Mouse (Mus musculus) cerebellum, postnatal 4 days (tissue): ENCODE data around the gene Stx6.
A peak's percentile ranks its signal among the peaks of the same experiment; 100 is the strongest.

Experiments
- DNase-seq, 2 experiments: peaks; one replicate each; pipeline ENCODE4 v3.0.0; 2022; ENCODE audit warnings: low spot score in 2 of 2, mixed read lengths in 1 of 2

Gene Stx6

GRCm38 (mm10) chr1:155207859-155208258 lies 49.3 kb downstream of the Stx6 start:
- no peak for DNase-seq

GRCm38 (mm10) chr1:155210011-155210763 lies 51.7 kb downstream of the Stx6 start:
- DNase-seq = peak in 1 of 2 experiments; percentile 79

- DNase-seq = no peak
Measured at GRCm38 (mm10) chr1:155211017-155211416, 52.5 kb downstream of the Stx6 start.

- DNase-seq = no peak
Measured at GRCm38 (mm10) chr1:155212081-155212480, 53.6 kb downstream of the Stx6 start.

- peak in 1 of 2 experiments; percentile 72 for DNase-seq
Measured at GRCm38 (mm10) chr1:155212493-155212892, 54.0 kb downstream of the Stx6 start.

- peak in 1 of 2 experiments; percentile 72 for DNase-seq
Measured at GRCm38 (mm10) chr1:155212936-155213774, 54.6 kb downstream of the Stx6 start.

- no peak for DNase-seq
Measured at GRCm38 (mm10) chr1:155213912-155214311, 55.4 kb downstream of the Stx6 start.

- DNase-seq = no peak
Measured at GRCm38 (mm10) chr1:155215066-155215764, 56.7 kb downstream of the Stx6 start.

- no peak for DNase-seq
Measured at GRCm38 (mm10) chr1:155216313-155216712, 57.8 kb downstream of the Stx6 start.

GRCm38 (mm10) chr1:155216844-155217243 lies 58.3 kb downstream of the Stx6 start:
- DNase-seq = no peak

GRCm38 (mm10) chr1:155217865-155218541 lies 59.5 kb downstream of the Stx6 start:
- peak in 1 of 2 experiments; percentile 73 for DNase-seq

- no peak for DNase-seq
Measured at GRCm38 (mm10) chr1:155218924-155219323, 60.4 kb downstream of the Stx6 start.

- DNase-seq = no peak
Measured at GRCm38 (mm10) chr1:155222101-155222669, 63.7 kb downstream of the Stx6 start.

GRCm38 (mm10) chr1:155223036-155223435 lies 64.5 kb downstream of the Stx6 start:
- no peak for DNase-seq

GRCm38 (mm10) chr1:155223849-155224554 lies 65.5 kb downstream of the Stx6 start:
- DNase-seq = peak; percentile 68 to 87

- peak in 1 of 2 experiments; percentile 65 for DNase-seq
Measured at GRCm38 (mm10) chr1:155229464-155230411, 71.2 kb downstream of the Stx6 start.

GRCm38 (mm10) chr1:155232385-155232784 lies 73.9 kb downstream of the Stx6 start:
- peak in 1 of 2 experiments; percentile 55 for DNase-seq

GRCm38 (mm10) chr1:155232786-155233185 lies 74.3 kb downstream of the Stx6 start:
- DNase-seq = no peak

GRCm38 (mm10) chr1:155233378-155233777 lies 74.9 kb downstream of the Stx6 start:
- no peak for DNase-seq
